Mouse (Mus musculus) cerebellum, postnatal 4 days (tissue): ENCODE measurements at regions not wholly inside any gene's neighbourhood (a gene's known extent, or its start where the extent isn't known, plus 50 kb on each side); places are given as distances from the start of the nearest gene placed in this dataset.

Experiments
- DNase-seq, 2 experiments: peaks; one replicate each; pipeline ENCODE4 v3.0.0; 2022; ENCODE audit warnings: low spot score in 2 of 2, mixed read lengths in 1 of 2

DNA sequence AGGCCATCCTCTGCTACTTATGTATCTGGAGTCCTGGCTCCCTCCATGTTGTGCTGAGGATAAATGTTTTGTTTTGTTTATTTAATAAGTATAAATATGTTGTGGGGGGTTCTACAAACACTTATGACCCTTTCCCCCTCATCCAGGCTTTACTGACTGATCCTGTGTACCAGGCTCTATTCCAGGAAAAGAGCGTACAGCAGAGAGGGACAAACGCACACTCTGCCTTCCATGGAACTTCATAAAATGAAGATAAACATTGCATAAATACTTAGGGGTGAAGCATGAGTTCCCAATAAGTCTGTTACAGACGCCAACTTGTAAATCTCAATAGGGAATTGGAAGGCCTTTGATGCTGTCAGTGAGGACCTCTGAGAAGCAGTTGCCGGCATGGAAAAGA lies 263.7 kb upstream of the Atp2b1 start:
- DNase-seq: no peak

DNA sequence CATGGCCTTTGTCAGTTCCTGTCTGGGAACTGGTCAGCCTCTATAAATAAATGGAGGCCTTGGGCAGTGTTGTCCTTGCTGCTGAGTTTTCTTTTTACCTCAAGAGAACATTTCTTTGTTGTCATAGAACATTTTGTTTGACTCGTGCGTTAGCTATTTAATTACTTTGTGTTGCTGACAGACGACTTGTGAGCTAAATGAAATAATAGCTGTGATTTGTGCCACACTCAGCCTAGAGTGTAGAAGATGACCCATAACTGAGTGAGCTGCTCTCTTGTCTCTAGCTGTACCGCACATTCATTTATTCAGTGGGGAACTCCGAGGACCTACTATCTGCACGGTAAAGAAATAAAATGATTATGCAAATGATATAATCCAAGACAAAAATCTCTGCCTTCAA lies 263.1 kb upstream of the Atp2b1 start:
- no peak for DNase-seq

GRCm38 (mm10) chr10:98651599-98651998 lies 262.6 kb upstream of the Atp2b1 start:
- DNase-seq: no peak

- DNase-seq: no peak
These were observed 262.1 kb upstream of the Atp2b1 start for GRCm38 (mm10) chr10:98652084-98652483.

DNA sequence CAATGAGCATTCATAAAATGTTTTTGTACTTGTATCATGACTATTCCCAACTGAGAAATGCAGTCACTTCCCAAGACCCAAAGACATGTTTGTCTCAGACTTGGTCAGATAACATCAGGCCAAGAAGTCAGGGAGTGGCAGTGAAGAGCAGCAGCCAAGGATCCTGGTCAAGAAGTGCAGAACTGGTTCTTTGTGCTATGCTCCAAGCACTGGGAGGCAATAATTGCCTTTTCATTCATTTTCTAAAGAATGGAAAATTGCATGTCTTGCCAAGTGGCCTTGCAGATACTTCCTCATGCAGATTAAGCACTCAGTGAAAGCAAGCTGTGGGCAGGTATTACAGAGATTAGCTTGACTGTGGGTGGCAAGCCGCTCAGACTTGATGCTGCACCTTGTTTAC lies 253.5 kb upstream of the Atp2b1 start:
- no peak for DNase-seq

DNA sequence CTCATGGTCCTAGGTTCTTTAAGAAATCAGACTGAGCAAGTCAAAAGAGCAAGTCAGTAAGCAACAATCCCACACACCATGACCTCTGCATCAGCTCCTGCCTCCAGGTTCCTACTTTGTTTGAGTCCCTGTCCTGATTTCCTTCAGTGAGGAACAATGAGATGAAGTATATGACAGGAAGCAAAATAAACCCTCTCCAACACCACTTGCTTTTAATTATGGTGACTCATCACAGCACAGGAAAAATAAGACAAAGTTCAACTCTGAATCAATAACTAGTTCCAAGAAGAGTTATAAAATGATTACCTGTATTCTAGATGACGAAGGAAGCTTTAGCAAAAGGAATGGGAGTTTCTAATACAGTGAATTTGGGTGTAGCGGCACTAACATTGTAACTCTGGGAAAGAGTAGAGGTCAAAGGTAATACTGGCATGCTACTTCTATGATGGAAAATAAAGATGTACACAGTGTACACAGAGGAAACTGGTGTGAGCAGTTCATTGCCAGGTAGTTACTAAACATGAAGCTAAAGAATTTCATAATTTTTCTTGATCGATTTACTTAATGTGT lies 248.2 kb upstream of the Atp2b1 start:
- no peak for DNase-seq

- no peak for DNase-seq
These were observed 246.5 kb upstream of the Atp2b1 start for GRCm38 (mm10) chr10:98667728-98668127.

- DNase-seq: no peak
These were observed 240.1 kb upstream of the Atp2b1 start for GRCm38 (mm10) chr10:98674131-98674530.

DNA sequence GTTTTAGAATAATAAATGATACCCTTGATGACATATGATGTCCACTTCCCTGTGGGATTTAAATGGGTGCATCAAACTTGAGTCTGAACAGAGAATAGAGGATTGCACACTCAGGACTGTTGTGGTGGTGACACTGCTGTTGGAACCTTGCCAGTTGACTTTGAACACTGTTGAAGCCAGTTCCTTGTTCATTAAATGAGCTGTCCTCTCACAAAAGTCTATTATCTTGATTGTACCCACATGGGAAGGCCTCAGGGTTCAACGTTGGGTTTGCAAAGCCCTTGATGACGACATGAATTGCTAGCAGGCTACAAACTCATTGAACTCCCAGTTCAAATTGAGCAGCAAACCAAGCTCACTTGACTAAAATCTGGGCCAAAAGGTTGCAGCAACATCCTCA lies 237.3 kb upstream of the Atp2b1 start:
- DNase-seq: no peak

- DNase-seq: no peak
These were observed 236.0 kb upstream of the Atp2b1 start for GRCm38 (mm10) chr10:98678234-98678633.

DNA sequence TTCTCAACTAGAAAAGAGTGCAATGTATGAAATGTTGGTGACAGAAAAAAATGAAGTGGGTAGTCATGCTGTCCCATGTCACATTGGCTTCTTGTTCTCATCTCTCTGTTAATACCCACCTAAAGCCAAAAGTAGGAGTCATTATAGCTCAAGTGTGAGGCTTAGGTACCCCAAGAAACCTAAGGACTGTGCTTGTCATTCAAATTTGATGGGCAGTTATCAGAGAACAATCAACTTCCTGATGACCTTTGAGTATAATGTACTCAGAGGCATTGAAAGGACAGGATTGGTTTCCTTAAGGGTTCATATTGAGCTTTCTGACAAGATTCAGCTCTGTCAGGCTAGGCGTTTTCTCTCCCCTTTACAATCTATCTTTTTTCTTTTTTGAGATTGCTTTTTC lies 231.8 kb upstream of the Atp2b1 start:
- no peak for DNase-seq

- no peak for DNase-seq
These were observed 230.0 kb upstream of the Atp2b1 start for GRCm38 (mm10) chr10:98684195-98684594.

DNA sequence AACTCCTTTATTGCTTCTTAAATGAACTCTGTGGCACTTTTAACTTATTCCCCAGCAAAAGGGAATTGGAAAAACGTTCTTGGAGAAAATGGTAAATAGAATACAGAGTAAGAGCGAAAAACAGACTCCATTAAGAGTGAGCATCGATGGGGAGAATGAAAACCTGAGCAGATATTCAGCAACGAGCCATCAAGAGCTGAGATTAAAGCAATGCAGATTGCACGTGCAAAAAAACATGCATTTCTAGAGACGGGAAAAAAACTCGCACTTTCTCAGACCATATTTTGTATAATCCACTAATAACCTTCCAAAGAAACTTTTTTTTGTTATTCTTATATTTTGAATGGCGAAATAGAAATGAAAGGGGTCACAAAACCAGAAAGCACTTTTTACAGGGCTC lies 229.5 kb upstream of the Atp2b1 start:
- no peak for DNase-seq

DNA sequence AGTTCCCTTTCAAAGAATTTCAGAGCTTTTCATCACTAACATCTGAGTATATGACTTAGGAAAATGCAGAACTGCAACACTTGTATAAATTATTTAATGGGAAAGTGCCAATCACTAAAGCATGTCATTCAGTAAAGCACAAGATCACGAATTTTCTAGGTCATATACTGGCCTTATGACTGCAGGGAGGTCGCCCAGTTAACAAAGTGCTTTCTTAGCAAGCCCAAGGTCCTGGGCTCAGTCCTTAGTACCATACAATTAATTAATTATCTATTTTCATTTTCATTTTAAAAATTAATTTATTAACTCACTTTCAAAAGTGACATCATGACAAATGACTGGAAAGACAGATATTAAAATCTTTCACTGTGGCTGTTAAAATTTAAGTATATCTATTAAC lies 228.5 kb upstream of the Atp2b1 start:
- no peak for DNase-seq

GRCm38 (mm10) chr10:98686370-98686769 lies 227.8 kb upstream of the Atp2b1 start:
- DNase-seq: no peak

DNA sequence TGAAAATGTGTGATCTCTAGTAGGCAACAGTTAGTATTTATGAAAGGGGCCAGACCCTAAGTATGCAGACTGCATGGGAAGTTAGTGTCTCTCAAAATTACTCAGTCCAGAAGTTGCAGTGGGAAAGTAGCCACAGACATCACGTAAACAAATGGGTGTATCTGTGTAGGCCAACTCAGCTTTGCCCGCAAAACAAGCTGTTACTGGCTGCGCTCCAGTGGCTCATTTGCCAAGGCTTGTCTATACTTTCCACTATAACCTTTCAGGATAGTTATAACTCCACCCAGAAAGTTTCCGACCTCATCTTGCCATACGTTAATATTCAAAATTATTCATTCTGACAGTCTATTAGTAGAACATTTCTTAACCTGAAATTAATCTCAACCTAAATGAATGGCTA lies 222.4 kb upstream of the Atp2b1 start:
- DNase-seq: no peak

DNA sequence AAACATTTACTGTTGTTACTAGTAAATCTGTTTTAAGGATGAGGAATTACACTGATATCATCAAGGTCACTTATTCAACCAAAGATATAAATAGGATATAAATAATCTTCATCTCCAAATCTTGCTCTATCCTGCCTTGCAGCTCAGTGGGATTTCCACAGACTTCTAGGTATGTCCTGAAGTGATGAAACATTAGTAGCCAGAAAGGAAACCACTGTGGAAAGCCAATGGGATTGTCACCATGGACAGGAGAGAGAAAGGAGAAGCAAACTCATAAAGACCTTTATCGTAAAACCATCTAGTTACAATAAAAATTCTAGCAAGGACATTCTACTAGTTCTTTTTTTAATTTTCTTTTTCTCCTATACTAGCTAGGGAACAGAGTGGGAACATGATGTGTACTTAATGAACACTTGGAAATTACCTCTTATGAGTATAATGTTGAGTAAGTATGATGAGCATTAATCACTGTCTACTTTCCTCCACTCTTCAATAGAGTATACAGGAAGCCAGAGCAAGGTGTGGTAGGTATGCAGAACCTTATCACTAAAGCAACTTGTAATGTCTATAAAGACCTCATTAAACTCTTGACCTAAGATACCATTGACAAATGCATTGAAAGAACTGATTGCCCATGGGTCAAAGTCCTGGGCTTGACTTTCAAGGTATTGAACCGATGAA lies 219.4 kb upstream of the Atp2b1 start:
- no peak for DNase-seq

DNA sequence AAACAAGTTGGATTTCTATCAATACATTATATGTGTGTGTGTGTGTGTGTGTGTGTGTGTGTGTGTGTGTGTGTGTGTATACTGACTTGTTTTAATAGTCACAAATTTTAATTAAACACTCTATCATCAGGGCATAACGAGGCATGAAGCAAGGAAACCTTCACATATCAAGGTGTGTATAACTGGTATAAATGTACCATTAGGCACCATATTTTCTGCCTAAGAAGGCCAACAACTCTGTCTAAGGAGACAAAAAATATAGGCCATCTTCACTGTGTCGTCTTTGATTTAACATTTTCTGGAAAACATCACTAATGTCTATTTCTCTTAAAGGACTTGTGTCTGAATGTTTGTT lies 218.9 kb upstream of the Atp2b1 start:
- DNase-seq: no peak

DNA sequence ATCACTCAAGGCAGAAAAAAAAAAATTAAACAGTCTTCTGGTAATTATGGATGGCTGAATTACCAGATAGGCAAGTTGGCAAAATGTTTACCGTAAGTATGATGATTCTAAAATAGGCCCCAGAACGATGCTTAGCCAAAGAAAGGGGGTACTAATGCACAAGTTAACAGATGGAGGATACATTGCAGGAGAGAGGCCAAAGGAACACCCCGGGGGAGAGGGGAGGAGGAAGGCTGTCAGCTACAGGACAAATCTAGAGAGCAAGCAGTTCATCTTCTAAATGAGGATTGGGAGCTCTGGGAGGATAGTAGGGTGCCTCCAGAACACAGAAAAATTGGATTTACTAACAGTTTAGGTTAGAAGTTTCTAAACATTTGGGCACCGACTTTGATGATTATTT lies 216.3 kb upstream of the Atp2b1 start:
- DNase-seq: no peak

DNA sequence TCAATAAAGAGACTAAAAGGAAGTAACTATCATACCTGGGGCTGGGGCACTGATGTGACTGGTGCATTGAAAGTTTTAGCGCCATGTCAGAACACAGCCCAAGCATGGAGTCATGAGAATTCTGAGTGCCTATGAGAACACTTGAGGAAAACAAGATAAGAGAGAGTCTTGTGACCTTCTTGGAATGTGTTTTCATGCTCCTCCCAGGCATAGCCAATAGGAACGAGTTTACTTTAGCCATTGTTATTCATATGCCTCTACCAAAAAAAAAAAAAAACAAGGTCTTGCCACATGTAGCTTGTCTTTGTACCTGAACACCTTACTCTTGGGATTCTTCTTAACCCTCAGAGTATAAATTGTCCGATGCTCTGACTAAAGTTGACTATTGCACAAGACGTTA lies 214.6 kb upstream of the Atp2b1 start:
- no peak for DNase-seq

GRCm38 (mm10) chr10:98700407-98700806 lies 213.8 kb upstream of the Atp2b1 start:
- DNase-seq: no peak

GRCm38 (mm10) chr10:98701285-98701684 lies 212.9 kb upstream of the Atp2b1 start:
- no peak for DNase-seq

GRCm38 (mm10) chr10:98702470-98703215 lies 211.6 kb upstream of the Atp2b1 start:
- DNase-seq: no peak
